ENCODE assay signal across 13 mouse cellular contexts in the genomic region with DNA sequence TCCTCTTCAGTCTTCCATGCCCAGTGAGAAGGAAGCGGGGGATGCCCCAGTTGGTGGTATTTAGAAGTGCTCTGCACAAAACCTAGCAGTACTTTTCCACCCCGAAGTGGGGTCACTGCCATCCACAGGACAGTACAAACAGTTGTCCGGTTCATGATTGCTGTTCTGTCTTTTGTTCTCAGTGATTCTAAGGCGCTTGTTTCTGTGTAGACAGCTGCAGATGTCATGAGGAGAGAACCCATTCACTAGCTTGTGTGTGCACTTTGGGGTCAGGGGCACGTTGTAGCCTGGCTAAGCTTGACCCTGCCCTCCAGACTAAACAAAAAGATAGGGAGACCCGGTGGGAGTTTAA. TPM values are rescaled to one million over a fixed set of nuclear protein-coding genes. Genes with fewer than 3 reads are reported as not detected.
DNase-seq lines count a peak whose midpoint lies in the region; ATAC-seq and TF ChIP-seq lines count a peak whose summit lies in the region.
"Had no signal": no experiment of that assay in that cellular context is flagged by ENCODE, and none has a peak within 500 bp of the region (broad histone marks: within the 10 kb centered on the region; RNA-seq: fewer than 3 reads in every experiment).

No protein-coding gene starts in this region.

- no peaks in the 10 kb centered on the region for H3K36me3 ChIP-seq in forebrain, embryonic 10.5 days (replicated peaks)
- H3K36me3 ChIP-seq in forebrain, embryonic 12.5 days (replicated peaks) = no peaks in the 10 kb centered on the region
- H3K36me3 ChIP-seq in kidney, embryonic 16.5 days (ENCODE audit: insufficient read depth, low read length) = no peaks in the 10 kb centered on the region
- H3K36me3 ChIP-seq in neural tube, embryonic 11.5 days (ENCODE audit: control insufficient read depth, insufficient read depth, low read length) = no peaks in the 10 kb centered on the region
- H3K36me3 ChIP-seq in neural tube, embryonic 15.5 days = no peaks in the 10 kb centered on the region
- H3K36me3 ChIP-seq in limb, embryonic 14.5 days (ENCODE audit: control insufficient read depth, insufficient read depth, low read length) = no peaks in the 10 kb centered on the region

- no peaks in the 10 kb centered on the region for H3K9me3 ChIP-seq in forebrain, embryonic 10.5 days
- H3K9me3 ChIP-seq in forebrain, embryonic 12.5 days = no peaks in the 10 kb centered on the region
- H3K9me3 ChIP-seq in kidney, embryonic 16.5 days (ENCODE audit: low read length) = no peaks in the 10 kb centered on the region
- no peaks in the 10 kb centered on the region for H3K9me3 ChIP-seq in neural tube, embryonic 11.5 days (ENCODE audit: control insufficient read depth, low read length)
- no peaks in the 10 kb centered on the region for H3K9me3 ChIP-seq in neural tube, embryonic 15.5 days (replicated peaks)
- H3K9me3 ChIP-seq in limb, embryonic 14.5 days (ENCODE audit: control insufficient read depth, low read length) = no peaks in the 10 kb centered on the region

- ATAC-seq in forebrain, embryonic 12.5 days (ENCODE audit: low FRiP score) = no peak
- ATAC-seq in kidney, embryonic 16.5 days (ENCODE audit: low FRiP score, low TSS enrichment) = no peak
- no peak for ATAC-seq in neural tube, embryonic 11.5 days (ENCODE audit: insufficient read depth, low FRiP score, low TSS enrichment)
- ATAC-seq in neural tube, embryonic 15.5 days (ENCODE audit: low FRiP score) = no peak
- no peak for ATAC-seq in limb, embryonic 14.5 days (ENCODE audit: low FRiP score, low read depth)

- H3K4me3 ChIP-seq in forebrain, embryonic 10.5 days = no peak overlapping the region
- no peak overlapping the region for H3K4me3 ChIP-seq in forebrain, embryonic 12.5 days (replicated peaks)
- H3K4me3 ChIP-seq in kidney, embryonic 16.5 days (ENCODE audit: low read length) = 0 out of 2 replicates have a peak overlapping the region, but pooled peaks have one; percentile 0
- H3K4me3 ChIP-seq in neural tube, embryonic 11.5 days (ENCODE audit: low read depth, low read length) = peak overlapping the region; percentile 13
- no peak overlapping the region for H3K4me3 ChIP-seq in neural tube, embryonic 15.5 days (replicated peaks)
- H3K4me3 ChIP-seq in limb, embryonic 14.5 days (replicated peaks; ENCODE audit: low read length) = no peak overlapping the region

- DNase-seq in forebrain, embryonic 10.5 days (ENCODE audit: extremely low spot score, low spot score) = no peak
- DNase-seq in kidney, postnatal 36 days = no peak
- no peak for DNase-seq in neural tube, embryonic 11.5 days (ENCODE audit: low spot score)
- DNase-seq in limb, embryonic 14.5 days (ENCODE audit: low spot score) = no peak
- DNase-seq in adrenal gland, postnatal 14 days = no peak
- DNase-seq: cerebellum, adult 11-12 months; lung, postnatal 36 days; thymus, postnatal 25 days had no signal

- no peak overlapping the region for H3K9ac ChIP-seq in forebrain, embryonic 12.5 days
- H3K9ac ChIP-seq in kidney, embryonic 16.5 days (replicated peaks; ENCODE audit: low read length) = peak overlapping the region; percentile 2; the same call in 1 of the 2 replicates
- H3K9ac ChIP-seq in neural tube, embryonic 11.5 days (ENCODE audit: low read length) = peak overlapping the region; percentile 47
- no peak overlapping the region for H3K9ac ChIP-seq in neural tube, embryonic 15.5 days (replicated peaks)
- H3K9ac ChIP-seq in limb, embryonic 14.5 days (ENCODE audit: low read depth, low read length, severe bottlenecking) = peak overlapping the region; percentile 28; the same call in 1 of the 2 replicates
- H3K9ac ChIP-seq: hindbrain, embryonic 14.5 days had no signal

- no peak overlapping the region for H3K4me2 ChIP-seq in forebrain, embryonic 12.5 days
- H3K4me2 ChIP-seq in kidney, embryonic 16.5 days (replicated peaks; ENCODE audit: low read depth, low read length) = no peak overlapping the region
- H3K4me2 ChIP-seq in neural tube, embryonic 11.5 days (ENCODE audit: low read depth) = peak overlapping the region; percentile 6; the same call in 1 of the 2 replicates
- no peak overlapping the region for H3K4me2 ChIP-seq in neural tube, embryonic 15.5 days
- 0 out of 2 replicates have a peak overlapping the region, but pooled peaks have one; percentile 13 for H3K4me2 ChIP-seq in limb, embryonic 14.5 days (replicated peaks; ENCODE audit: low read depth, low read length, severe bottlenecking)
- H3K4me2 ChIP-seq: hindbrain, embryonic 14.5 days had no signal

- H3K27ac ChIP-seq in forebrain, embryonic 10.5 days = peak overlapping the region; percentile 77
- no peak overlapping the region for H3K27ac ChIP-seq in forebrain, embryonic 12.5 days
- H3K27ac ChIP-seq in kidney, embryonic 16.5 days (ENCODE audit: low read length) = no peak overlapping the region
- no peak overlapping the region for H3K27ac ChIP-seq in neural tube, embryonic 11.5 days (ENCODE audit: low read depth, low read length)
- H3K27ac ChIP-seq in neural tube, embryonic 15.5 days (replicated peaks) = no peak overlapping the region
- H3K27ac ChIP-seq in limb, embryonic 14.5 days (replicated peaks; ENCODE audit: low read depth, low read length) = no peak overlapping the region
- H3K27ac ChIP-seq: hindbrain, embryonic 14.5 days had no signal

- no peak for TF ChIP-seq POLR2A in limb, embryonic 14.5 days (IDR thresholded peaks at IDR 0.05; ENCODE audit: borderline replicate concordance, extremely low read depth, insufficient read depth, insufficient read length)

- H3K27me3 ChIP-seq in forebrain, embryonic 10.5 days (ENCODE audit: poor library complexity, severe bottlenecking) = peaks cover 6% of the 10 kb centered on the region
- H3K27me3 ChIP-seq in forebrain, embryonic 12.5 days = peaks cover 12% of the 10 kb centered on the region; the same call in 1 of the 2 replicates
- H3K27me3 ChIP-seq in kidney, embryonic 16.5 days (ENCODE audit: insufficient read depth, low read length) = no peaks in the 10 kb centered on the region
- H3K27me3 ChIP-seq in neural tube, embryonic 11.5 days (ENCODE audit: control insufficient read depth, insufficient read depth, low read length) = no peaks in the 10 kb centered on the region
- H3K27me3 ChIP-seq in neural tube, embryonic 15.5 days (replicated peaks) = 0 out of 2 replicates have a peak, but pooled peaks cover 2% of the 10 kb centered on the region
- H3K27me3 ChIP-seq in limb, embryonic 14.5 days (ENCODE audit: control insufficient read depth, insufficient read depth, low read length) = no peaks in the 10 kb centered on the region

- 51% methylated on average over 6 of the region's 6 CpGs for WGBS in forebrain, embryonic 10.5 days
- WGBS in forebrain, embryonic 12.5 days = 52% methylated on average over 6 of the region's 6 CpGs
- WGBS in kidney, embryonic 16.5 days = 45% methylated on average over 6 of the region's 6 CpGs
- 33% methylated on average over 6 of the region's 6 CpGs for WGBS in neural tube, embryonic 11.5 days
- WGBS in neural tube, embryonic 15.5 days = 47% methylated on average over 6 of the region's 6 CpGs
- WGBS in limb, embryonic 14.5 days = 48% methylated on average over 6 of the region's 6 CpGs

- peaks cover 63% of the 10 kb centered on the region for H3K4me1 ChIP-seq in forebrain, embryonic 10.5 days
- peaks cover 30% of the 10 kb centered on the region for H3K4me1 ChIP-seq in forebrain, embryonic 12.5 days
- peaks cover 15% of the 10 kb centered on the region for H3K4me1 ChIP-seq in kidney, embryonic 16.5 days (ENCODE audit: insufficient read depth, low read length)
- H3K4me1 ChIP-seq in neural tube, embryonic 11.5 days (ENCODE audit: control insufficient read depth, insufficient read depth, low read length) = peaks cover 13% of the 10 kb centered on the region
- peaks cover 16% of the 10 kb centered on the region for H3K4me1 ChIP-seq in neural tube, embryonic 15.5 days
- peaks cover 20% of the 10 kb centered on the region for H3K4me1 ChIP-seq in limb, embryonic 14.5 days (ENCODE audit: control insufficient read depth, insufficient read depth, low read length)

RNA-seq across cellular contexts. Expression of a gene that starts 52.3 kb away (rescaled TPM):
- polyA plus RNA-seq in forebrain, embryonic 10.5 days (2016; fragmentation: Nextera tagmentation; extraction: Ambion mirVana) = 3.3 and 4.7 TPM in 2 replicates
- polyA plus RNA-seq in forebrain, embryonic 12.5 days (2016; fragmentation: Nextera tagmentation; extraction: Ambion mirVana) = 7.8 and 8.8 TPM in 2 replicates
- polyA plus RNA-seq in kidney, embryonic 16.5 days (2015; fragmentation: Nextera tagmentation; extraction: Ambion mirVana) = 8.9 and 9.2 TPM in 2 replicates
- polyA plus RNA-seq in neural tube, embryonic 11.5 days (2014; fragmentation: Nextera tagmentation; extraction: Ambion mirVana) = 0.78 and 0.88 TPM in 2 replicates
- polyA plus RNA-seq in neural tube, embryonic 15.5 days (2015; fragmentation: Nextera tagmentation; extraction: Ambion mirVana) = 1.0 and 1.6 TPM in 2 replicates
- polyA plus RNA-seq in limb, embryonic 14.5 days (2012; rRNA removed) = 0.28 and 0.35 TPM in 2 replicates
- polyA plus RNA-seq in limb, embryonic 14.5 days (2014; fragmentation: Nextera tagmentation; extraction: Ambion mirVana) = 0.40 and 0.76 TPM in 2 replicates
- 3.9 and 4.6 TPM in 2 replicates for total RNA-seq in adrenal gland, postnatal 14 days (2021)
- total RNA-seq: monocyte, adult 5-6 weeks had no signal

Comparison
In these comparisons a context has a peak if more than half of its experiments do, and no peak if none do; other contexts are left out.
1. H3K4me3 ChIP-seq: peak in kidney, embryonic 16.5 days (single experiment) and neural tube, embryonic 11.5 days (single experiment); none in forebrain, embryonic 10.5 days (single experiment), forebrain, embryonic 12.5 days (single experiment), neural tube, embryonic 15.5 days (single experiment) and limb, embryonic 14.5 days (single experiment).
2. H3K4me2 ChIP-seq: peak in neural tube, embryonic 11.5 days (single experiment) and limb, embryonic 14.5 days (single experiment); none in forebrain, embryonic 12.5 days (single experiment), kidney, embryonic 16.5 days (single experiment) and neural tube, embryonic 15.5 days (single experiment).
3. H3K9ac ChIP-seq: peak in kidney, embryonic 16.5 days (single experiment), neural tube, embryonic 11.5 days (single experiment) and limb, embryonic 14.5 days (single experiment); none in forebrain, embryonic 12.5 days (single experiment) and neural tube, embryonic 15.5 days (single experiment).